Mouse (Mus musculus): Measurements from ENCODE around the gene Ccser2.

DNA sequence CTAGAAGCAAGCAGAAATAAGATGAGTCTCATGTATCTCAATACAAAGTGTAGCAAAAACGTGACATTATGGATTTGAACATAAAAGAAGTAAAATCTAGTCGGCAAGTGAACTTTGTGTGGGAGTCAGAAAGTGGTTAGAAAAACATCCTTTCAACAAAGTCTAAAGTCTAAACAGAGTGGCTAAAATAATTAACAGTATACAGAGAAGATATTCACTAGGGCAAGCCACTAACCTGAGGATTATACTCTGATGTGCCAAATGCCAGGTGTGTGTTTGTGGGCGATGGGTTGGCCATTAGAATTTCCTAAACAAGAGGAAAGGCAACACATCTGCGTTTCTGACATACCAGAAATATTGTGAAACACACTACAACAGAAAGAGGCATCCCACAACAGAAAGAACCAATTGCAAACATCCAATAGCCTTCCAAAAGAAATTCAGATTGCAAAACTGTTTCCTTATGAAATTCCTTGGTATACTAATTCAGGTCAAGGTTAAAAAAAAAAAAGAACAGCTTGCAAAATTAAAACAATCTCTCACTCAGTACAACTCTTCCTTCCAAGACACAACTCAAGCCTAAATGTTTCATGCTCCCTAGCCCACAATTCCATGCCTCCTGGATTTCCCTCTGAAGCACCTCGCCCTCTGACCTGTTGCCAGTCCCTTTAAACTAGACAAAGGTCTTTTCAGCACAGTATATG, 47.1 kb downstream of the Ccser2 start:
- TF ChIP-seq USF1 (IDR thresholded peaks at IDR 0.05; ENCODE audit: low read depth) (no peak), POLR2A (IDR thresholded peaks at IDR 0.05; ENCODE audit: insufficient read length, low read depth) (no peak), SRF (IDR thresholded peaks at IDR 0.05; ENCODE audit: control insufficient read depth, insufficient read length, low read depth) (no peak), CEBPB (IDR thresholded peaks at IDR 0.05; ENCODE audit: insufficient read depth, poor library complexity, severe bottlenecking) (no peak), POLR2AphosphoS2 (IDR thresholded peaks at IDR 0.05; ENCODE audit: insufficient read length, low read depth) (no peak), MYOD1 (IDR thresholded peaks at IDR 0.05; ENCODE audit: control insufficient read depth in 1 of 3, insufficient read length in 2 of 3, low read depth in 2 of 3) (no peak), E2F4 (IDR thresholded peaks at IDR 0.05; ENCODE audit: insufficient read depth) (no peak), TCF12 (IDR thresholded peaks at IDR 0.05; ENCODE audit: insufficient read depth, poor library complexity, severe bottlenecking) (no peak), MAX (IDR thresholded peaks at IDR 0.05; ENCODE audit: low read depth) (no peak)
